Comparison of ENCODE assay signal across 9 mouse cellular contexts in the genomic region with DNA sequence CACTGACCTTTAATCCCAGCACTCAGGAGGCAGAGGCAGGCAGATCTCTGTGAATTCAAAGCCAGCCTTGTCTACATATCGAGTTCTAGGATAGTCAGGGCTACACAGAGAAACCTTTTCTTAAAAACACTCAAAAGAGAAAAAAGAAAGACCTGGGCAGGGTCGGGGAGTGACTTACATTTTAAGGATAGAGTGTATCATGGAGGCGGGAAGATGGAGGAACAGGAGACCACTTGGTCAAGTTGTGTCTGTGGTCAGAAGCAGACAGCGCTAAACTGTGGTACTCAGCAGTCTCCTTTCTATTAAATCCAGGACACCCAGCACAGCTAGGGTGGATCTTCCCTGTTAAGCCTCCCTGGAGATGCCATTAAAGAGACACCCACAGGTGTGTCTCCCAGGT. TPM values are rescaled to one million over a fixed set of nuclear protein-coding genes. Genes with fewer than 3 reads are reported as not detected.
DNase-seq lines count a peak whose midpoint lies in the region; ATAC-seq and TF ChIP-seq lines count a peak whose summit lies in the region.
"Had no signal": no experiment of that assay in that cellular context is flagged by ENCODE, and none has a peak within 500 bp of the region (broad histone marks: within the 10 kb centered on the region; RNA-seq: fewer than 3 reads in every experiment).

Rps6ka5 (minus strand) TSS at position 333 of the 400 bp plus-strand sequence.

- no peaks in the 10 kb centered on the region for H3K36me3 ChIP-seq in forebrain, embryonic 10.5 days (replicated peaks)
- H3K36me3 ChIP-seq in forebrain, embryonic 11.5 days (ENCODE audit: control insufficient read depth, insufficient read depth, low read length), result no peaks in the 10 kb centered on the region
- H3K36me3 ChIP-seq in heart, embryonic 16.5 days (ENCODE audit: control insufficient read depth, insufficient read depth), result no peaks in the 10 kb centered on the region
- H3K36me3 ChIP-seq in limb, embryonic 13.5 days, result no peaks in the 10 kb centered on the region
- no peaks in the 10 kb centered on the region for H3K36me3 ChIP-seq in stomach, postnatal 0 days (ENCODE audit: control insufficient read depth, insufficient read depth, low read length)

- H3K4me3 ChIP-seq in forebrain, embryonic 10.5 days, result peak within 1 kb of the TSS; percentile 75
- no peak within 1 kb of the TSS for H3K4me3 ChIP-seq in forebrain, embryonic 11.5 days (ENCODE audit: low read depth, low read length)
- H3K4me3 ChIP-seq in cortical plate, adult 2 months (ENCODE audit: insufficient read depth, low read length), result peak within 1 kb of the TSS; percentile 86; the same call in 1 of the 2 replicates
- no peak within 1 kb of the TSS; the same call in 1 of the 2 replicates for H3K4me3 ChIP-seq in heart, embryonic 16.5 days (ENCODE audit: low read length)
- H3K4me3 ChIP-seq in limb, embryonic 13.5 days, result peak within 1 kb of the TSS; percentile 82; the same call in 1 of the 2 replicates
- no peak within 1 kb of the TSS for H3K4me3 ChIP-seq in stomach, postnatal 0 days (ENCODE audit: low read depth, low read length)

- H3K9ac ChIP-seq in forebrain, embryonic 11.5 days (ENCODE audit: low read length), result no peak within 1 kb of the TSS
- H3K9ac ChIP-seq in heart, embryonic 16.5 days (ENCODE audit: low read length), result no peak within 1 kb of the TSS
- H3K9ac ChIP-seq in limb, embryonic 13.5 days, result no peak within 1 kb of the TSS
- H3K9ac ChIP-seq in stomach, postnatal 0 days (ENCODE audit: low read length), result no peak within 1 kb of the TSS

- no peak for DNase-seq in forebrain, embryonic 10.5 days (ENCODE audit: extremely low spot score, low spot score)
- no peak for DNase-seq in forebrain, embryonic 11.5 days (ENCODE audit: low spot score)
- no peak for DNase-seq in stomach, postnatal 0 days (ENCODE audit: low spot score)
- no peak for DNase-seq in retina, postnatal 1 day
- DNase-seq in right cerebral cortex, postnatal 4 days, result no peak

- H3K4me2 ChIP-seq in forebrain, embryonic 11.5 days (ENCODE audit: low read depth, low read length, severe bottlenecking), result no peak within 1 kb of the TSS; the same call in 1 of the 2 replicates
- peak within 1 kb of the TSS; percentile 86 for H3K4me2 ChIP-seq in heart, embryonic 16.5 days (ENCODE audit: low read depth, low read length)
- peak within 1 kb of the TSS; percentile 89 for H3K4me2 ChIP-seq in limb, embryonic 13.5 days (replicated peaks)
- H3K4me2 ChIP-seq in stomach, postnatal 0 days (replicated peaks; ENCODE audit: low read depth), result peak within 1 kb of the TSS; percentile 43; the same call in 1 of the 2 replicates

- TF ChIP-seq CTCF in cortical plate, adult 2 months (IDR thresholded peaks at IDR 0.05; ENCODE audit: extremely low read depth, insufficient read depth, low read length), result no peak
- no peak for TF ChIP-seq CTCF in stomach, postnatal 0 days (IDR thresholded peaks at IDR 0.05; ENCODE audit: low read depth)

- TF ChIP-seq POLR2A in cortical plate, adult 2 months (IDR thresholded peaks at IDR 0.05; ENCODE audit: extremely low read depth, insufficient read depth, low read length), result no peak

- no peaks in the 10 kb centered on the region for H3K27me3 ChIP-seq in forebrain, embryonic 10.5 days (ENCODE audit: poor library complexity, severe bottlenecking)
- H3K27me3 ChIP-seq in forebrain, embryonic 11.5 days (ENCODE audit: control insufficient read depth, insufficient read depth, low read length), result no peaks in the 10 kb centered on the region
- H3K27me3 ChIP-seq in heart, embryonic 16.5 days (ENCODE audit: control insufficient read depth, insufficient read depth, low read length), result no peaks in the 10 kb centered on the region
- H3K27me3 ChIP-seq in limb, embryonic 13.5 days, result no peaks in the 10 kb centered on the region
- no peaks in the 10 kb centered on the region for H3K27me3 ChIP-seq in stomach, postnatal 0 days (ENCODE audit: control insufficient read depth, insufficient read depth, low read length)
- H3K27me3 ChIP-seq: CH12.LX had no signal

- TF ChIP-seq EP300 in stomach, postnatal 0 days (optimal IDR thresholded peaks at IDR 0.05), result no peak

- no peaks in the 10 kb centered on the region for H3K9me3 ChIP-seq in forebrain, embryonic 10.5 days
- no peaks in the 10 kb centered on the region for H3K9me3 ChIP-seq in forebrain, embryonic 11.5 days (ENCODE audit: control insufficient read depth, low read length)
- H3K9me3 ChIP-seq in heart, embryonic 16.5 days (replicated peaks; ENCODE audit: control insufficient read depth, low read length), result no peaks in the 10 kb centered on the region
- no peaks in the 10 kb centered on the region for H3K9me3 ChIP-seq in limb, embryonic 13.5 days
- no peaks in the 10 kb centered on the region for H3K9me3 ChIP-seq in stomach, postnatal 0 days (ENCODE audit: control insufficient read depth, low read length)

- ATAC-seq in forebrain, embryonic 11.5 days (replicated peaks; ENCODE audit: low FRiP score), result no peak
- ATAC-seq in heart, embryonic 16.5 days (replicated peaks; ENCODE audit: extremely low read depth, insufficient read depth, low FRiP score), result no peak
- no peak for ATAC-seq in limb, embryonic 13.5 days (ENCODE audit: low FRiP score, low read depth)
- ATAC-seq in stomach, postnatal 0 days (ENCODE audit: low FRiP score, low TSS enrichment), result no peak

- WGBS in forebrain, embryonic 10.5 days, result 92% methylated on average over 4 of the region's 4 CpGs
- WGBS in forebrain, embryonic 11.5 days, result 95% methylated on average over 4 of the region's 4 CpGs
- WGBS in heart, embryonic 16.5 days, result 88% methylated on average over 4 of the region's 4 CpGs
- whole genome bisulfite sequencing in limb, embryonic 13.5 days, result 93% methylated on average over 4 of the region's 4 CpGs
- WGBS in stomach, postnatal 0 days, result 95% methylated on average over 4 of the region's 4 CpGs

- H3K4me1 ChIP-seq in forebrain, embryonic 10.5 days, result peaks cover 20% of the 10 kb centered on the region
- peaks cover 6% of the 10 kb centered on the region; the same call in 1 of the 2 replicates for H3K4me1 ChIP-seq in forebrain, embryonic 11.5 days (replicated peaks; ENCODE audit: control insufficient read depth, insufficient read depth, low read length)
- no peaks in the 10 kb centered on the region for H3K4me1 ChIP-seq in cortical plate, adult 2 months (ENCODE audit: control insufficient read depth, insufficient read depth, low read length)
- H3K4me1 ChIP-seq in heart, embryonic 16.5 days (ENCODE audit: control insufficient read depth, insufficient read depth, low read length), result peaks cover 10% of the 10 kb centered on the region; the same call in 1 of the 2 replicates
- H3K4me1 ChIP-seq in limb, embryonic 13.5 days, result peaks cover 20% of the 10 kb centered on the region; the same call in 1 of the 2 replicates
- no peaks in the 10 kb centered on the region for H3K4me1 ChIP-seq in stomach, postnatal 0 days (replicated peaks; ENCODE audit: control insufficient read depth, insufficient read depth)

- no peak within 1 kb of the TSS for H3K27ac ChIP-seq in forebrain, embryonic 10.5 days
- no peak within 1 kb of the TSS for H3K27ac ChIP-seq in forebrain, embryonic 11.5 days (ENCODE audit: low read depth, low read length)
- H3K27ac ChIP-seq in cortical plate, adult 2 months (ENCODE audit: insufficient read depth, low read length), result no peak within 1 kb of the TSS
- no peak within 1 kb of the TSS for H3K27ac ChIP-seq in heart, embryonic 16.5 days (ENCODE audit: low read length)
- no peak within 1 kb of the TSS for H3K27ac ChIP-seq in limb, embryonic 13.5 days
- no peak within 1 kb of the TSS for H3K27ac ChIP-seq in stomach, postnatal 0 days (replicated peaks)

RNA-seq across cellular contexts. Expression of gene Rps6ka5, which starts in this region (rescaled TPM):
- 2.7 and 2.8 TPM in 2 replicates for polyA plus RNA-seq in forebrain, embryonic 10.5 days (2016; fragmentation: Nextera tagmentation; extraction: Ambion mirVana)
- 3.5 and 4.6 TPM in 2 replicates for polyA plus RNA-seq in forebrain, embryonic 11.5 days (2014; fragmentation: Nextera tagmentation; extraction: Ambion mirVana)
- polyA plus RNA-seq in cortical plate, adult 2 months (2012; rRNA removed), result 9.5 and 10.8 TPM in 2 replicates
- polyA plus RNA-seq in heart, embryonic 16.5 days (2015; fragmentation: Nextera tagmentation; extraction: Ambion mirVana), result 4.2 and 4.4 TPM in 2 replicates
- 5.7 and 6.6 TPM in 2 replicates for polyA plus RNA-seq in limb, embryonic 13.5 days (2015; fragmentation: Nextera tagmentation; extraction: Ambion mirVana)
- 1.4 and 1.6 TPM in 2 replicates for polyA plus RNA-seq in stomach, postnatal 0 days (2015; fragmentation: Nextera tagmentation; extraction: Ambion mirVana)

Comparison
In these comparisons a context has a peak if more than half of its experiments do, and no peak if none do; other contexts are left out.
1. H3K4me3 ChIP-seq: peak in forebrain, embryonic 10.5 days (single experiment), cortical plate, adult 2 months (single experiment) and limb, embryonic 13.5 days (single experiment); none in forebrain, embryonic 11.5 days (single experiment), heart, embryonic 16.5 days (single experiment) and stomach, postnatal 0 days (single experiment).